Mouse (Mus musculus): ENCODE results near the gene Raph1.

GRCm38 (mm10) chr1:60614902-60615301 lies 48.0 kb upstream of the Raph1 start:
- TF ChIP-seq POLR2A (IDR thresholded peaks at IDR 0.05; ENCODE audit: borderline replicate concordance, extremely low read depth, insufficient read depth, insufficient read length, poor library complexity, severe bottlenecking), result no peak
- TF ChIP-seq CTCF (IDR thresholded peaks at IDR 0.05; ENCODE audit: borderline replicate concordance, extremely low read depth, insufficient read depth, insufficient read length), result no peak

Measured in brain, embryonic 14.5 days (tissue).